Mouse (Mus musculus): ENCODE data around the gene Stra6l.

The Stra6l gene

GRCm38 (mm10) chr4:45848109-45848824, at the start of gene Stra6l:
Gene Stra6l (plus strand): TSS chr4:45848664.
- in situ Hi-C loops (cut with MboI), result no loop called here

- in situ Hi-C loops (cut with MboI), result no loop called here
Observed at GRCm38 (mm10) chr4:45798964-45799363, 49.5 kb upstream of the Stra6l start, which contains the start of gene Aldh1b1. Gene Aldh1b1 (plus strand): TSS chr4:45799022.

GRCm38 (mm10) chr4:45799956-45800537, 48.4 kb upstream of the Stra6l start:
- in situ Hi-C loops (cut with MboI), result no loop called here

GRCm38 (mm10) chr4:45802900-45803299, 45.6 kb upstream of the Stra6l start:
- in situ Hi-C loops (cut with MboI), result no loop called here

- in situ Hi-C loops (cut with MboI), result no loop called here
Observed at GRCm38 (mm10) chr4:45808034-45808433, 40.4 kb upstream of the Stra6l start.

GRCm38 (mm10) chr4:45811250-45811649, 37.2 kb upstream of the Stra6l start:
- in situ Hi-C loops (cut with MboI), result no loop called here

GRCm38 (mm10) chr4:45815542-45815941, 32.9 kb upstream of the Stra6l start:
- in situ Hi-C loops (cut with MboI), result no loop called here

GRCm38 (mm10) chr4:45818814-45819207, 29.7 kb upstream of the Stra6l start:
- in situ Hi-C loops (cut with MboI), result no loop called here

GRCm38 (mm10) chr4:45819208-45819931, 29.1 kb upstream of the Stra6l start:
- in situ Hi-C loops (cut with MboI), result no loop called here

GRCm38 (mm10) chr4:45820074-45820830, 28.2 kb upstream of the Stra6l start:
- in situ Hi-C loops (cut with MboI), result no loop called here

GRCm38 (mm10) chr4:45821995-45822394, 26.5 kb upstream of the Stra6l start:
- in situ Hi-C loops (cut with MboI), result no loop called here

- in situ Hi-C loops (cut with MboI), result no loop called here
Observed at GRCm38 (mm10) chr4:45822781-45823575, 25.5 kb upstream of the Stra6l start.

GRCm38 (mm10) chr4:45824049-45824760, 24.3 kb upstream of the Stra6l start:
- in situ Hi-C loops (cut with MboI), result no loop called here

- in situ Hi-C loops (cut with MboI), result no loop called here
Observed at GRCm38 (mm10) chr4:45824761-45825556, 23.5 kb upstream of the Stra6l start.

GRCm38 (mm10) chr4:45826275-45827040, 22.0 kb upstream of the Stra6l start, which contains the start of gene Igfbpl1:
Gene Igfbpl1 (minus strand): TSS chr4:45826923.
- in situ Hi-C loops (cut with MboI), result no loop called here

- in situ Hi-C loops (cut with MboI), result no loop called here
Observed at GRCm38 (mm10) chr4:45829907-45830759, 18.3 kb upstream of the Stra6l start.

- in situ Hi-C loops (cut with MboI), result no loop called here
Observed at GRCm38 (mm10) chr4:45831996-45832395, 16.5 kb upstream of the Stra6l start.

- in situ Hi-C loops (cut with MboI), result no loop called here
Observed at GRCm38 (mm10) chr4:45833461-45833860, 15.0 kb upstream of the Stra6l start.
